Mouse (Mus musculus): ENCODE measurements around the gene Sap30l. TPM values are rescaled to one million over a fixed set of nuclear protein-coding genes. Genes with fewer than 3 reads are reported as not detected.

Sap30l gene
- 22.6 to 28.4 TPM (median 23.9 TPM) in 4 replicates for total RNA-seq (2023; ENCODE audit: inconsistent age)

GRCm38 (mm10) chr11:57800971-57801765 is at the start of gene Sap30l:
TSS of gene Sap30l (plus strand) at chr11:57801637.

DNA sequence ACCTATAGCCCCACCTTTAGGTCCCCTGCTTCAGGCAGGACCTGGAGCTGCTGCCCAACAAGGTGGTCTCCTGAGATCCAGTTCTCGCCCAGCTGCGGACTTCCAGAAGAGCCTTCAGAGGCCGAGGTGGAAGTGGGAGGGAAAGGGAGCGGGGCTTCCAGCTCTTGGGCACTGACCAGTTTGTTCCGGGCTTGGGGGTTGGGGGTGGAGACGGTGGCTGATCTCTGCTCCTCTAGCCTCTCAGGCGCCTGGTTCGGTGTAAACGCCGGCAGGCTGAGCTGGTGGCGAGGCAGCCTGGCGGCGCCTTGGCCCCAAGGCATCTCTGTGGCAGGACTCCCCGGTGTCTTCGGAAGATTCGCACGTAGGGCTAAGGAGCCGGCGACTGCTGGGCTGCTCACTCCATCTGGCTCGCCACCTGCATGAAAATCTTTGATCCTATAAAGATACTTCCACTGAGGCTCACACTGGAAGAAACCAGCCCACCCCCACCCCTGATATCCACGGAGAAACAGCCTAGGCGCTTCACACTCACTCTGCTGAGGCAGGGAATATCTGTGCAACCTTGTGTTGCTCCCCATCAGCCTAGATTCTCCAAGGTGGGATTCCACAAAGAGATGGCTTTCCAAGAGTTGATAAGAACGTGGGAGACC is 31.2 kb downstream of the Sap30l start, which contains the start of gene Hand1:
Gene Hand1, minus strand, starts transcription at position 267 of the 650 bp plus-strand sequence.

Other genes with a start within 250 kb of the Sap30l start
- 25.8 to 30.7 TPM (median 28.6 TPM) in 4 replicates for gene Galnt10, start 156.2 kb upstream of the Sap30l start, total RNA-seq (2023; ENCODE audit: inconsistent age)
- not detected in 4 replicates for gene Hand1, start 31.2 kb downstream of the Sap30l start, total RNA-seq (2023; ENCODE audit: inconsistent age)
- 94.1 to 102 TPM (median 95.3 TPM) in 4 replicates for gene Larp1, start 207.4 kb downstream of the Sap30l start, total RNA-seq (2023; ENCODE audit: inconsistent age)